Mouse (Mus musculus): ENCODE results near the gene Clybl.

DNA sequence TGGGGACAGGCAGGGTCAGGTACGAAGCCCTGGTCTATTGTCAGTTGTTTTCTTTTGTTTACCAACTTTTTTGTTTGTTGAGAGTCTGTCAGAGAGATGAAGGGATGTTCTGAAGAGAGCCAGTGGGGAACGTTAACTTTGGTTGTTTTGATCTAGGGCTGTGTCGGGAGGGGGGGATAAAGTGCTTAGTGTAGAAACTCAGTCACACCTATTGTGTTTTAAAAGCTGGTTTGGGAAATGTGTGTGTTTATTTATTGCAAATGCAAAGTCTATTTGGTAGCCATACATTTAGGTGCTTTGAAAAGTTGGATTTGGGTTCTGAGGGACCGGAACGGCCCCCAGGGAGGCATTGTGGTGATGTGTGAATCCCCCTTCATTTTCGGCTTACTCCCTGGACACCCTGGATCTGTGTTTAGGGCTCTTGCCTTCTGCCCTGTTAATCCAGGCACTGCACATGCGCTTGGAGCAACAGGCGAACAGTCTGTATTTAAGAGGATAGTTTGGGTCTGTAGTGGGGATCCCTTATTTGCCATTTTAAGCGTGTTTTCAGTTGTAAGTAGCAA is 99.6 kb downstream of the Clybl start:
- TF ChIP-seq POLR2A (IDR thresholded peaks at IDR 0.05; ENCODE audit: extremely low read depth, insufficient read depth, low read length) (no peak), CTCF (IDR thresholded peaks at IDR 0.05; ENCODE audit: low read depth, low read length) (no peak)
